Comparison of ENCODE assay signal across 9 mouse cellular contexts in genomic region chr2:12049972-12050371, GRCm38 (mm10).
A peak's percentile ranks its signal among the peaks of the same experiment; 100 is the strongest.
DNase-seq lines count a peak whose midpoint lies in the region; ATAC-seq and TF ChIP-seq lines count a peak whose summit lies in the region.
"Had no signal": no experiment of that assay in that cellular context is flagged by ENCODE, and none has a peak within 500 bp of the region (broad histone marks: within the 10 kb centered on the region; RNA-seq: fewer than 3 reads in every experiment).

No protein-coding gene starts in this region.

- no peaks in the 10 kb centered on the region for H3K36me3 ChIP-seq in hindbrain, postnatal 0 days (ENCODE audit: insufficient read depth, low read length)
- no peaks in the 10 kb centered on the region for H3K36me3 ChIP-seq in hindbrain, embryonic 13.5 days
- no peaks in the 10 kb centered on the region for H3K36me3 ChIP-seq in neural tube, embryonic 14.5 days (ENCODE audit: control insufficient read depth, insufficient read depth, low read length)

- H3K9ac ChIP-seq in hindbrain, postnatal 0 days (replicated peaks; ENCODE audit: low read length), result no peak overlapping the region
- H3K9ac ChIP-seq in hindbrain, embryonic 13.5 days, result no peak overlapping the region
- H3K9ac ChIP-seq in neural tube, embryonic 14.5 days (replicated peaks; ENCODE audit: low read depth, low read length), result no peak overlapping the region

- H3K4me2 ChIP-seq in hindbrain, postnatal 0 days (ENCODE audit: low read depth, low read length), result no peak overlapping the region
- no peak overlapping the region for H3K4me2 ChIP-seq in hindbrain, embryonic 13.5 days
- no peak overlapping the region for H3K4me2 ChIP-seq in neural tube, embryonic 14.5 days (ENCODE audit: low read depth, low read length)

- ATAC-seq in hindbrain, postnatal 0 days, result 0 out of 2 replicates have a peak, but pooled peaks have one; percentile 18
- ATAC-seq in hindbrain, embryonic 13.5 days (ENCODE audit: low FRiP score), result no peak
- peak; percentile 60; the same call in 1 of the 2 replicates for ATAC-seq in neural tube, embryonic 14.5 days (ENCODE audit: low read depth)

- no peak overlapping the region for H3K27ac ChIP-seq in hindbrain, postnatal 0 days
- H3K27ac ChIP-seq in hindbrain, embryonic 13.5 days, result no peak overlapping the region
- no peak overlapping the region for H3K27ac ChIP-seq in neural tube, embryonic 14.5 days (ENCODE audit: low read depth, low read length)
- H3K27ac ChIP-seq in embryonic fibroblast, embryonic 13.5 days (ENCODE audit: insufficient read depth, low read length), result peak overlapping the region; percentile 99

- no peaks in the 10 kb centered on the region for H3K4me1 ChIP-seq in hindbrain, postnatal 0 days (ENCODE audit: insufficient read depth, low read length)
- no peaks in the 10 kb centered on the region for H3K4me1 ChIP-seq in hindbrain, embryonic 13.5 days (replicated peaks)
- H3K4me1 ChIP-seq in neural tube, embryonic 14.5 days (ENCODE audit: control insufficient read depth, insufficient read depth, low read length), result no peaks in the 10 kb centered on the region
- H3K4me1 ChIP-seq in embryonic fibroblast, embryonic 13.5 days (ENCODE audit: control insufficient read depth, insufficient read depth, low read length), result peaks cover 23% of the 10 kb centered on the region
- H3K4me1 ChIP-seq: megakaryocyte, embryonic 14.5 days had no signal

- no peaks in the 10 kb centered on the region for H3K27me3 ChIP-seq in hindbrain, postnatal 0 days (ENCODE audit: insufficient read depth, low read length)
- H3K27me3 ChIP-seq in hindbrain, embryonic 13.5 days, result 0 out of 2 replicates have a peak, but pooled peaks cover 3% of the 10 kb centered on the region
- H3K27me3 ChIP-seq in neural tube, embryonic 14.5 days (ENCODE audit: control insufficient read depth, insufficient read depth, low read length), result no peaks in the 10 kb centered on the region
- H3K27me3 ChIP-seq: megakaryocyte, embryonic 14.5 days had no signal

- H3K4me3 ChIP-seq in hindbrain, postnatal 0 days (ENCODE audit: low read length), result no peak overlapping the region
- no peak overlapping the region for H3K4me3 ChIP-seq in hindbrain, embryonic 13.5 days
- H3K4me3 ChIP-seq in neural tube, embryonic 14.5 days (ENCODE audit: low read depth, low read length), result no peak overlapping the region
- H3K4me3 ChIP-seq in embryonic fibroblast, embryonic 13.5 days (ENCODE audit: insufficient read depth, low read length), result no peak overlapping the region
- H3K4me3 ChIP-seq: megakaryocyte, embryonic 14.5 days had no signal

- DNase-seq in hindbrain, postnatal 0 days (ENCODE audit: low spot score), result peak; percentile 79
- DNase-seq in neural tube, embryonic 10.5 days (ENCODE audit: extremely low spot score, low spot score), result no peak
- no peak for DNase-seq in frontal cortex, postnatal 25 days (ENCODE audit: low spot score in 2 of 2)
- DNase-seq in testis, postnatal 14 days (ENCODE audit: low spot score), result no peak
- DNase-seq: cerebellum, adult 9-11 months had no signal

- H3K9me3 ChIP-seq in hindbrain, postnatal 0 days (ENCODE audit: low read length), result no peaks in the 10 kb centered on the region
- H3K9me3 ChIP-seq in hindbrain, embryonic 13.5 days, result no peaks in the 10 kb centered on the region
- H3K9me3 ChIP-seq in neural tube, embryonic 14.5 days (ENCODE audit: control insufficient read depth, low read length), result no peaks in the 10 kb centered on the region
- H3K9me3 ChIP-seq: megakaryocyte, embryonic 14.5 days had no signal

- peak; percentile 61 for TF ChIP-seq CTCF in hindbrain, postnatal 0 days (IDR thresholded peaks at IDR 0.05; ENCODE audit: low read depth)
- TF ChIP-seq CTCF in embryonic fibroblast, embryonic 13.5 days (IDR thresholded peaks at IDR 0.05; ENCODE audit: borderline replicate concordance, insufficient read depth, low read length), result no peak

- TF ChIP-seq POLR2A in embryonic fibroblast, embryonic 13.5 days (IDR thresholded peaks at IDR 0.05; ENCODE audit: low read depth, low read length), result peak; percentile 18; the same call in 1 of the 2 replicates
